Mouse (Mus musculus) heart, embryonic 14.5 days (tissue): ENCODE measurements around the gene Vsig10. TPM values are rescaled to one million over a fixed set of nuclear protein-coding genes. Genes with fewer than 3 reads are reported as not detected.

Experiments used
- ATAC-seq: fragments of 200-750 bp; cut with Nextera tagmentation; 2 replicates; pipeline ENCODE4 v1.8.0; 2017; ENCODE audit warnings: low read depth, moderate TSS enrichment; ENCODE audit not compliant: insufficient number of reproducible peaks, insufficient read depth, low FRiP score
- H3K27ac ChIP-seq, 2 experiments: fragments of 200-500 bp in 1 of 2; fragments of 300-500 bp in 1 of 2; sonication (generic) in 1 of 2; replicated peaks in 1 of 2; 2 replicates each; pipeline ENCODE4 v1.5.1; 2012 to 2014; ENCODE audit warnings: low read depth in 2 of 2, low read length in 2 of 2, control low read depth in 1 of 2, mild to moderate bottlenecking in 1 of 2, mixed read lengths in 1 of 2; ENCODE audit not compliant: control insufficient read depth in 1 of 2, insufficient read depth in 1 of 2
- H3K27me3 ChIP-seq: fragments of 300-500 bp; sonication (generic); 2 replicates; pipeline ENCODE4 v1.6.1; 2014; ENCODE audit warnings: mild to moderate bottlenecking, low read length, control low read depth; ENCODE audit not compliant: control insufficient read depth, insufficient read depth
- H3K36me3 ChIP-seq: fragments of 300-500 bp; sonication (generic); 2 replicates; pipeline ENCODE4 v1.6.1; 2014; ENCODE audit warnings: mild to moderate bottlenecking, control low read depth, low read length, mixed read lengths; ENCODE audit not compliant: control insufficient read depth, insufficient read depth
- H3K4me1 ChIP-seq, 2 experiments: fragments of 200-500 bp in 1 of 2; fragments of 300-500 bp in 1 of 2; sonication (generic) in 1 of 2; 2 replicates each; pipeline ENCODE4 v1.6.1; 2012 to 2014; ENCODE audit warnings: low read length in 2 of 2, control low read depth in 1 of 2, mixed read lengths in 1 of 2; ENCODE audit not compliant: control insufficient read depth in 2 of 2, insufficient read depth in 2 of 2
- H3K4me2 ChIP-seq: fragments of 300-500 bp; sonication (generic); 2 replicates; pipeline ENCODE4 v1.6.1; 2014; ENCODE audit warnings: mild to moderate bottlenecking, low read length
- H3K4me3 ChIP-seq, 2 experiments: fragments of 200-500 bp in 1 of 2; fragments of 300-500 bp in 1 of 2; sonication (generic) in 1 of 2; 2 replicates each; pipeline ENCODE4 v1.5.1; 2012 to 2014; ENCODE audit warnings: low read length in 2 of 2, mild to moderate bottlenecking in 2 of 2, control low read depth in 1 of 2, low read depth in 1 of 2, moderate library complexity in 1 of 2; ENCODE audit not compliant: control insufficient read depth in 1 of 2, insufficient read depth in 1 of 2
- H3K9ac ChIP-seq: fragments of 300-500 bp; sonication (generic); 2 replicates; pipeline ENCODE4 v1.6.1; 2014; ENCODE audit warnings: mild to moderate bottlenecking, low read length
- H3K9me3 ChIP-seq: fragments of 300-500 bp; sonication (generic); 2 replicates; pipeline ENCODE4 v1.6.1; 2016; ENCODE audit warnings: low read length, control low read depth; ENCODE audit not compliant: control insufficient read depth
- WGBS: fragments of 180-500 bp; shearing (Covaris S2); extraction: QIAGEN DNeasy Blood & Tissue Kit; methylation state at CpG from one replicate; pipeline ENCODE4 v1.1.7; 2014; 5-methylcytosine and 5-hydroxymethylcytosine counted together
- polyA plus RNA-seq: library from polyadenylated mRNA; unstranded; fragments of >200 nt; fragmentation: Nextera tagmentation; extraction: Ambion mirVana; gene quantifications from 2 replicates; pipeline ENCODE4 v1.2.1, GENCODE M21; 2014

Gene Vsig10
- polyA plus RNA-seq, 1 experiment from 2014 or later, result 6.6 TPM

DNA sequence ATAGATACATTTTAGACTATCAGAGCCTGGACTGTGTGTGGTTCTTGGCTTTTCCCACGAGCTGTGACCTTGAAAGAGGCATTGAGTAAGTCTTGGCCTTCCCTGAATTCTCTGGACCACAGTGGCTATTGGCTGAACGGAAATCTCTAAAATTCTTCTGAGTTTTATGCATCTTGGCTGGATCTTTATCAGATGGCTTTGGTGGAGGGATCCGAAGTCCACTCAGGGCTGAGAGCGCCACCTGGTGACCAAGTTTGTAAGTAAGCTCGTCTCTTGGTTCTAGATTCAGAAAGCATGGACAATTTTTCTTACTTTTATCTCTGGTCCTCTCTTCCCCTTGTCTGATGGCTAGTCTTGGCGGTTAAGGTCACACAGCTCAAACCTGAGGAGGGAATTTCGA, 13.9 kb upstream of the Vsig10 start:
- H3K4me3 ChIP-seq, result no peak overlapping the region
- ATAC-seq, result no peak
- no peak overlapping the region for H3K4me2 ChIP-seq
- H3K36me3 ChIP-seq, result no peaks in the 10 kb centered on the region
- WGBS, result 65% methylated on average over 7 of the region's 7 CpGs
- H3K9ac ChIP-seq, result no peak overlapping the region
- no peaks in the 10 kb centered on the region for H3K9me3 ChIP-seq
- peaks cover 4 to 15% of the 10 kb centered on the region in 2 experiments; a peak in 3 of 4 replicates for H3K4me1 ChIP-seq
- no peak overlapping the region for H3K27ac ChIP-seq
- H3K27me3 ChIP-seq, result no peaks in the 10 kb centered on the region

DNA sequence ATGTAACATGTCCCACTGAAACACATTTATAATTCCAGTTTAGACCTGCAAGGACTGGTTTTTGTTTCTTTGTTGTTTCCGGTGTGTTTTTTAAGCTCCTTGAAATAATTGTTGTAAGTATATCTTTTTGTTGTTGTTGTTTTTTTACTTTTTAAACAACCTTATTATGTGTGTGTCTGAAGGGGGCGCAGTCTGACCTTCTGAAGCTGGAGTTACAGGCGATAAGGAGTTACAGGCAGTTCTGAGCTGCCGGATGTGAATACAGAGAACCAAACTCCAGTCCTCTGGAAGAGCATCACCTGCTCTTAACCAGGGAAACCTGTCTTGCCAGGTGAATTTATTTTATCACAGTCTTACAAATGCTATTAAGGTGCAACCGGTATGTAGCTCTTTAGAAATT, 13.1 kb upstream of the Vsig10 start:
- no peaks in the 10 kb centered on the region for H3K9me3 ChIP-seq
- 83% methylated on average over 5 of the region's 5 CpGs for WGBS
- H3K36me3 ChIP-seq, result no peaks in the 10 kb centered on the region
- H3K9ac ChIP-seq, result no peak overlapping the region
- no peaks in the 10 kb centered on the region for H3K27me3 ChIP-seq
- ATAC-seq, result no peak
- H3K27ac ChIP-seq, result no peak overlapping the region
- H3K4me2 ChIP-seq, result no peak overlapping the region
- H3K4me3 ChIP-seq, result no peak overlapping the region
- H3K4me1 ChIP-seq, result peaks cover 4 to 15% of the 10 kb centered on the region in 2 experiments; a peak in 3 of 4 replicates

DNA sequence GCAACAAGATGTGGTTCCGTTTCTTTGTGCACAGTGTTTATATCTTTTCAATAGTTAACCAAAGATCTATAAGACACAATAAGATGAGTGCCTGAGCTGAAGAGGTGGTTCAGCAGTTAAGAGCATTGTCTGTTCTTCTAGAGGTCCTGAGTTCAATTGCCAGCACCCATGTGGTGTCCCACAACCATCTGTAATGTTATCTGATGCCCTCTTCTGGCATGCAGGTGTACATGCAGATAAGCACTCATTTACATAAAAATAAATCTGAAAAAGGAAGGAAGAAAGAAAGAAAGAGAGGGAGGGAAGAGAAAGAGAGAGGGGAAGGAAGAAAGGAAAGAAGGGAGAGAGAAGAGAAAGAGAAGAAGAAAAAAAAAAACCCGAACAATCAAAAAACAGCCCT, 12.1 kb upstream of the Vsig10 start:
- H3K36me3 ChIP-seq, result no peaks in the 10 kb centered on the region
- no peak for ATAC-seq
- no peak overlapping the region for H3K4me3 ChIP-seq
- WGBS, result 88% methylated on average over 2 of the region's 2 CpGs
- H3K9ac ChIP-seq, result no peak overlapping the region
- H3K9me3 ChIP-seq, result no peaks in the 10 kb centered on the region
- peaks cover 4 to 15% of the 10 kb centered on the region in 2 experiments; a peak in 3 of 4 replicates for H3K4me1 ChIP-seq
- no peak overlapping the region for H3K4me2 ChIP-seq
- no peak overlapping the region for H3K27ac ChIP-seq
- H3K27me3 ChIP-seq, result no peaks in the 10 kb centered on the region

DNA sequence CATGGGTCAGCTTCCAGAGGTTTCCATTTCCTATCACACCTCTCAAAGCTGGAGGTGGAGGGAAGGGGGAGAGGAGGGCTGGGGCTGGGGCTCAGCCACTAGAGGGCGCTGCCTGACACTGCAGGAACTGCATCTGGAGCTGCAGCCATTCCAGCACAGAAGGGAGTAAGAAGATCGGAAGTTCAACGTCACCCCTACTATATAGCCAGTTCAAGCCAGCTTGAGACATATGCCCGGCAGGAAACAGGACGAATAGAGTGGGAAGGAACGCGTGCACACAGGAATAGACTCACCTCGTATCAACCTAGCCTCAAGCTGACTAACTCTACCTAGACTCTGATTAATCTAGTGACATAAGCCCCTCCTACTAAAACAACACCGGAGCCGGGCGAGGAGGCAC, 11.2 kb upstream of the Vsig10 start:
- no peak for ATAC-seq
- H3K4me2 ChIP-seq, result no peak overlapping the region
- no peaks in the 10 kb centered on the region for H3K27me3 ChIP-seq

DNA sequence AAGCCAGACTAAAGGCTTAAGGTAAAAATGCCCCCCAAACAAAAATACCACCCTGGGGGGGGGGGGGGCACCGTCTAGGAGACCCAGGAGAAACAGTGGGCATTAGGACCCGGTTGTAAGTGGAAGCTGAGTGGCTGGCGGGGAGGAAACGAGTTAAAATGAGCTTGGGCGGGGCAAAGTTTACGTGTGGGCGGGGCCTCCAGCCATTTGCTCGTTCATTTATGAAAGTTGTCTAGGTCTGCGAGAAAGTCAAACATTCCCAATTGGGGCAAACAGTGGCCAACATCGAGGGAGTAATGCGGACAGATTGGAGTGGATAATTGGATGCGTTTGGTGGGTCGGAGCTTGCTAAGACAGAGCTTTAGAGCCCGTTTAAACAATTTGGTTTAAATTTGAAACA, 5.5 kb upstream of the Vsig10 start:
- H3K9me3 ChIP-seq, result no peaks in the 10 kb centered on the region
- H3K36me3 ChIP-seq, result no peaks in the 10 kb centered on the region
- H3K4me2 ChIP-seq, result peak overlapping the region; percentile 61
- peak overlapping the region; percentile 28 to 29 for H3K4me3 ChIP-seq
- H3K27me3 ChIP-seq, result no peaks in the 10 kb centered on the region
- no peak overlapping the region for H3K27ac ChIP-seq
- WGBS, result 13% methylated on average over 14 of the region's 14 CpGs
- peaks cover 10 to 20% of the 10 kb centered on the region in 2 experiments for H3K4me1 ChIP-seq
- no peak for ATAC-seq
- peak overlapping the region; percentile 31; the same call in 1 of the 2 replicates for H3K9ac ChIP-seq

More for the DNA sequence above, 11.2 kb upstream of the Vsig10 start:
- WGBS, result 34% methylated on average over 11 of the region's 11 CpGs
- Histone ChIP-seq H3K36me3 (no peaks in the 10 kb centered on the region), H3K9ac (no peak overlapping the region), H3K4me3 (no peak overlapping the region), H3K4me1 (peaks cover 4 to 13% of the 10 kb centered on the region in 2 experiments; a peak in 3 of 4 replicates), H3K9me3 (no peaks in the 10 kb centered on the region), H3K27ac (no peak overlapping the region)

DNA sequence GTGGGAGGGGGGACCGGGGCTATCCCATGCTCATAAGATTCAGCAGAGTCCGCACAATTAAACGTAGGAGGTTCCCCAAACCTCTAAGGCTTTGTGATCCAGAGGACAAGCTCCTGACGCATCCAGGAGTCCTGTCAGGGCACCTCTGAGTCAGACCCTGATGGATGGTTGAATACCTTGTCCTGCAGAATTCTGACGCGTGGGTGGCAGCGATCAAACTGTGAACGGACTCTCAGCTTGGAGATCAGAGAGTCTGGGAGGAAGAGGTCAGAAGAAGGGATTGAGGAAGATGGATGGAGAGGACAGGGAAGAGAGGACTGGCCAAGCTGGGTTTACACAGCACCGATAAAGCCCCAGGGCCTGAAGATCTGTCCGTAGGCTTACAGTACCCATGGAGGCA, 5.0 kb upstream of the Vsig10 start:
- H3K9ac ChIP-seq, result peak overlapping the region; percentile 31; the same call in 1 of the 2 replicates
- ATAC-seq, result no peak
- 33% methylated on average over 10 of the region's 10 CpGs for WGBS
- H3K4me3 ChIP-seq, result peak overlapping the region; percentile 28 to 29
- H3K4me2 ChIP-seq, result peak overlapping the region; percentile 61
- H3K36me3 ChIP-seq, result no peaks in the 10 kb centered on the region
- H3K4me1 ChIP-seq, result peaks cover 10 to 20% of the 10 kb centered on the region in 2 experiments
- H3K27me3 ChIP-seq, result no peaks in the 10 kb centered on the region
- no peak overlapping the region for H3K27ac ChIP-seq
- H3K9me3 ChIP-seq, result no peaks in the 10 kb centered on the region

DNA sequence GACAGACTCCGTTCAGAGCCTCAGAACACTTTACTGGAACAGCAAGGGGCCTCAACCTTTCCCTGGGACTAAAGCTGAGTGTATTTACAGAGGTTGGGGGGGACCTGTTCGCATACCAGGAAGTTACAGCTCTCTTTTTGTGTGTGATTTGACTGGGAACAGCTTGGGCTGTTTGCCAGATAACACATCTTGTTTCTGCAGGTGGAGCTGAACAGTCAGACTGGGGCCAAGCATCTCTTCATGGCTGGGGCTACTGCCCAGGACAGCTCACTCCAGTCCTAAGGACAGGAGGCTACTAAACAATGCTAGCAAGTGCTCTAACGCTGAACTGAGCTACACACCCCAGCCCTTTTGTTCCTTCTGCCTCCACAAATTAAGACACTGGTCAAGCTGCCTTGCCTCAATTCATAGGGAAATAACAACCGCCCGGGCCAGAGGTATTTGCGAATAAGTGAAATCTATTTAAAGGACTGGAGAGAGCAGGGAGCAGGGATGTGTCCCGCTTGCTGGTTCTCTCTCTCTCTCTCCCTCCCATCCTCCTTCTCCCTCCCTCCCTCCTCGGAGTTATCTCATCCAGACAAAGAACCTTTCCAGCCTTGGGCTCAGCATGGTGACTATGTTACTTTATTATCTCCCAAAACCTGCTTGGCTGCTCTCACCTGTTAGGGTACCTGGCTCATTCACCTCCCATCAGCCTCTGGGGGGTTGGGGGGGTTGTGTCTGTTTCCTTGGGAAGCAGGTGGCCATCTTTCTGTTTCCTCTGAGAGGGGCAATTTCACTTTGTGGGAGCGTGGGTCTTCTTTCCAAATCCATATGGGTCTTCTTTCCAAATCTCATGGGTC, 4.1 kb upstream of the Vsig10 start:
- no peak for ATAC-seq
- Histone ChIP-seq H3K9ac (0 out of 2 replicates have a peak overlapping the region, but pooled peaks have one; percentile 8), H3K27me3 (no peaks in the 10 kb centered on the region), H3K4me1 (peaks cover 10 to 22% of the 10 kb centered on the region in 2 experiments), H3K4me2 (no peak overlapping the region), H3K9me3 (no peaks in the 10 kb centered on the region), H3K4me3 (no peak overlapping the region), H3K36me3 (no peaks in the 10 kb centered on the region), H3K27ac (no peak overlapping the region)
- WGBS, result 17% methylated on average over 9 of the region's 9 CpGs
